Comparison of ENCODE assay signal across 8 mouse cellular contexts in the genomic region with DNA sequence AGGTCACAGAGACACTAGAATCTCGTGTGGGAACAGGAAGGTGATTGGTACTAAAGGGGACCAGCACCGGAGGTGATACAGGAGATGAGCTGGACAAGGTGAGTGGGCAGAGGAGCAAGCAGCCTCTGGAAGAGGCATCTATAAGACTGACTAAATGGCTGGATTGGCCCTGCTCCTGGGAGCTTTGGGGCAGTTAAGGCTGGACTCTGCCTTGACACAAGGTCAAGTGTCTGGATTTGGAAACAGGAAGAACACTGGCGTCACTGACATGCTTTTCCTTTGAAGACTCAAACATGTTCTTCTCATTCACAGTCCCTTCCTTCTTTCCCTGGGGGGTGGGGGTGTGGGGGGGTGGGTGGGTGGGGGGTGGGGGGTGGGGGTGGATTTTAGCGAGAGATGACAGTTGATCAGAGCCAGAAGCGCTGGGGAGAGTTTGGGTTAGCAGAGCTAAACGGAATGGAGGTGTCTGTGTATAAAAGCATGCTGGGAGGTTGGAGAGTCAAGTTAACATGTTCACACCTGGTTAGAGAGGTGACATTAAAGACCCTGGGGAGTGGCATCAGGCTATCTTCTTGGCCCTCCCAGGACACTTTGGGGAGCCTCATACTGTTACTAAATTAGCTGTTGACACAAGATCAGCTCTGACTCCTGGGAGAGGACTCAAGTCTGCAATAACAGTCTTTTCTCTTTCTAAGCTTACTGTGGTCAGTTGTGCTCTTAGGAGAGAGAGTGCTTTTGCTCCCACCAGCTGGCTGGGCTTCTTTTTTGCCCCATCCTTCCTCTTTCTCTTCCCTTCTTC. TPM values are rescaled to one million over a fixed set of nuclear protein-coding genes. Genes with fewer than 3 reads are reported as not detected.
DNase-seq lines count a peak whose midpoint lies in the region; ATAC-seq and TF ChIP-seq lines count a peak whose summit lies in the region.

No protein-coding gene starts in this region.

- H3K4me2 ChIP-seq in liver, embryonic 11.5 days = peak overlapping the region; percentile 70
- peak overlapping the region; percentile 66; the same call in 1 of the 2 replicates for H3K4me2 ChIP-seq in stomach, embryonic 15.5 days

- no peak overlapping the region for H3K9ac ChIP-seq in liver, embryonic 11.5 days (ENCODE audit: low read depth, low read length)
- no peak overlapping the region for H3K9ac ChIP-seq in stomach, embryonic 15.5 days

- TF ChIP-seq POLR2A in lung, adult 2 months (IDR thresholded peaks at IDR 0.05; ENCODE audit: borderline replicate concordance, extremely low read depth, low read depth, low read length) = peak; percentile 12; the same call in 1 of the 2 replicates

- ATAC-seq in liver, embryonic 11.5 days (replicated peaks; ENCODE audit: low FRiP score) = no peak
- no peak for ATAC-seq in stomach, embryonic 15.5 days (ENCODE audit: insufficient read depth, low FRiP score, low read depth)

- H3K4me3 ChIP-seq in lung, adult 2 months (replicated peaks; ENCODE audit: extremely low read depth, low read depth, low read length) = peak overlapping the region; percentile 28
- peak overlapping the region; percentile 51; the same call in 1 of the 2 replicates for H3K4me3 ChIP-seq in liver, embryonic 11.5 days (ENCODE audit: low read depth, low read length)
- no peak overlapping the region for H3K4me3 ChIP-seq in stomach, embryonic 15.5 days (replicated peaks)

- peak; percentile 35 for DNase-seq in adrenal gland, postnatal 14 days
- no peak for DNase-seq in adrenal gland, postnatal 4 days (ENCODE audit: low spot score in 2 of 2)
- DNase-seq in lung, adult 2 months = no peak
- DNase-seq in lung, postnatal 4 days = no peak
- DNase-seq in liver, embryonic 11.5 days (ENCODE audit: low spot score) = no peak
- DNase-seq in right cerebral cortex, adult 18-20 months = no peak
- DNase-seq in layer of hippocampus, adult 9-10 months (ENCODE audit: low spot score) = no peak

- H3K27ac ChIP-seq in liver, embryonic 11.5 days (ENCODE audit: low read depth, low read length) = no peak overlapping the region
- H3K27ac ChIP-seq in stomach, embryonic 15.5 days = no peak overlapping the region

- no peaks in the 10 kb centered on the region for H3K36me3 ChIP-seq in liver, embryonic 11.5 days (ENCODE audit: control insufficient read depth, insufficient read depth, low read length)
- H3K36me3 ChIP-seq in stomach, embryonic 15.5 days = no peaks in the 10 kb centered on the region

- H3K9me3 ChIP-seq in liver, embryonic 11.5 days (ENCODE audit: control insufficient read depth, low read length) = no peaks in the 10 kb centered on the region
- H3K9me3 ChIP-seq in stomach, embryonic 15.5 days = no peaks in the 10 kb centered on the region

- WGBS in lung, adult 2 months = 33% methylated on average over 6 of the region's 6 CpGs
- WGBS in liver, embryonic 11.5 days = 32% methylated on average over 6 of the region's 6 CpGs
- WGBS in stomach, embryonic 15.5 days = 45% methylated on average over 6 of the region's 6 CpGs

- TF ChIP-seq CTCF in lung, adult 2 months (IDR thresholded peaks at IDR 0.05; ENCODE audit: insufficient read depth, low read length) = no peak

- no peaks in the 10 kb centered on the region; the same call in 1 of the 2 replicates for H3K4me1 ChIP-seq in lung, adult 2 months (ENCODE audit: control insufficient read depth, insufficient read depth, low read length)
- peaks cover 9% of the 10 kb centered on the region; the same call in 1 of the 2 replicates for H3K4me1 ChIP-seq in liver, embryonic 11.5 days (replicated peaks; ENCODE audit: control insufficient read depth, insufficient read depth, low read length)
- H3K4me1 ChIP-seq in stomach, embryonic 15.5 days = peaks cover 13% of the 10 kb centered on the region

- no peaks in the 10 kb centered on the region for H3K27me3 ChIP-seq in liver, embryonic 11.5 days (replicated peaks; ENCODE audit: control insufficient read depth, insufficient read depth, low read length)
- no peaks in the 10 kb centered on the region for H3K27me3 ChIP-seq in stomach, embryonic 15.5 days (replicated peaks)

RNA-seq across cellular contexts. Expression of a gene that starts 1.9 kb away (rescaled TPM):
- total RNA-seq in adrenal gland, postnatal 14 days (2021) = 163 and 182 TPM in 2 replicates
- total RNA-seq in adrenal gland, postnatal 4 days (2021) = 10 to 100 TPM; 68.2 to 71.5 TPM
- 180 and 265 TPM in 2 replicates for polyA plus RNA-seq in lung, adult 2 months (2012; rRNA removed)
- 33.2 and 33.3 TPM in 2 replicates for polyA plus RNA-seq in liver, embryonic 11.5 days (2014; fragmentation: Nextera tagmentation; extraction: Ambion mirVana)
- polyA plus RNA-seq in stomach, embryonic 15.5 days (2015; fragmentation: Nextera tagmentation; extraction: Ambion mirVana) = 30.6 and 38.3 TPM in 2 replicates

RNA-seq across cellular contexts. Expression of a gene that starts 7.3 kb away (rescaled TPM):
- 26.4 and 82.7 TPM in 2 replicates for total RNA-seq in adrenal gland, postnatal 14 days (2021)
- 10 to 100 TPM in 1 of 2 experiments, 1 to 10 TPM in 1; 7.0 to 40.0 TPM for total RNA-seq in adrenal gland, postnatal 4 days (2021)
- polyA plus RNA-seq in lung, adult 2 months (2012; rRNA removed) = 211 and 245 TPM in 2 replicates
- polyA plus RNA-seq in liver, embryonic 11.5 days (2014; fragmentation: Nextera tagmentation; extraction: Ambion mirVana) = 1.1 and 1.8 TPM in 2 replicates
- 1.8 and 2.4 TPM in 2 replicates for polyA plus RNA-seq in stomach, embryonic 15.5 days (2015; fragmentation: Nextera tagmentation; extraction: Ambion mirVana)

Comparison
In these comparisons a context has a peak if more than half of its experiments do, and no peak if none do; other contexts are left out.
1. RNA of a gene that starts 7.3 kb away (polyA plus RNA-seq): 211 to 245 TPM in lung, adult 2 months; 1.8 to 2.4 TPM in stomach, embryonic 15.5 days and 1.1 to 1.8 TPM in liver, embryonic 11.5 days; every median in the first group is over 10 times any median in the second.